Mouse (Mus musculus) MEL (cell line): Measurements from ENCODE around the gene Wnt6. TPM values are rescaled to one million over a fixed set of nuclear protein-coding genes. Genes with fewer than 3 reads are reported as not detected.
A peak's percentile ranks its signal among the peaks of the same experiment; 100 is the strongest.

Experiments used
- DNase-seq: peaks from one replicate; pipeline ENCODE4 v3.0.0; 2011; ENCODE audit warnings: low read depth, low spot score
- H3K27ac ChIP-seq: 2 replicates; pipeline ENCODE4 v1.5.1; 2012; ENCODE audit warnings: low read depth, mild to moderate bottlenecking, control low read depth, low read length, moderate library complexity; ENCODE audit not compliant: control insufficient read depth
- H3K27me3 ChIP-seq, 2 experiments: fragments of 150-350 bp in 1 of 2; sonication (generic) in 1 of 2; 2 replicates each; pipeline ENCODE4 v1.6.1; 2012; ENCODE audit warnings: low read length in 2 of 2, mild to moderate bottlenecking in 2 of 2, improper control_type of control experiment in 1 of 2, moderate library complexity in 1 of 2; ENCODE audit not compliant: insufficient read depth in 2 of 2, control insufficient read depth in 1 of 2
- H3K36me3 ChIP-seq, 2 experiments: 2 replicates each; pipeline ENCODE4 v1.6.1; 2012 to 2014; ENCODE audit warnings: low read length in 2 of 2, improper control_type of control experiment in 1 of 2, inconsistent platforms in 1 of 2, mild to moderate bottlenecking in 1 of 2; ENCODE audit not compliant: insufficient read depth in 2 of 2, control insufficient read depth in 1 of 2
- H3K4me1 ChIP-seq, 2 experiments: fragments of 150-350 bp in 1 of 2; sonication (generic) in 1 of 2; 2 replicates each; pipeline ENCODE4 v1.6.1; 2012; ENCODE audit warnings: low read length in 2 of 2, improper control_type of control experiment in 1 of 2, mild to moderate bottlenecking in 1 of 2; ENCODE audit not compliant: insufficient read depth in 2 of 2, control insufficient read depth in 1 of 2
- H3K4me3 ChIP-seq, 2 experiments: fragments of 150-350 bp in 1 of 2; sonication (generic) in 1 of 2; 2 replicates each; pipeline ENCODE4 v1.5.1; 2012; ENCODE audit warnings: low read depth in 2 of 2, low read length in 2 of 2, mild to moderate bottlenecking in 2 of 2, moderate library complexity in 2 of 2, control low read depth in 1 of 2, improper control_type of control experiment in 1 of 2; ENCODE audit not compliant: control insufficient read depth in 1 of 2, insufficient read depth in 1 of 2
- H3K79me2 ChIP-seq: 2 replicates; pipeline ENCODE4 v1.6.1; 2012; ENCODE audit warnings: mild to moderate bottlenecking, low read length, moderate library complexity; ENCODE audit not compliant: control insufficient read depth, poor library complexity, insufficient read depth
- H3K9ac ChIP-seq: 2 replicates; pipeline ENCODE4 v1.6.1; 2012; ENCODE audit warnings: low read depth, mild to moderate bottlenecking, control low read depth, low read length, moderate library complexity; ENCODE audit not compliant: control insufficient read depth, poor library complexity, severe bottlenecking
- H3K9me3 ChIP-seq: fragments of 150-350 bp; sonication (generic); replicated peaks from 2 replicates; pipeline ENCODE4 v1.6.1; 2012; ENCODE audit warnings: mild to moderate bottlenecking, low read length, improper control_type of control experiment, moderate library complexity; ENCODE audit not compliant: insufficient read depth
- BHLHE40 ChIP-seq: IDR thresholded peaks from 2 replicates; pipeline ENCODE4 v1.6.1; 2012; ENCODE audit warnings: low read depth, mild to moderate bottlenecking, inconsistent platforms, low read length, improper control_type of control experiment, borderline replicate concordance
- CHD1 ChIP-seq: IDR thresholded peaks from 2 replicates; pipeline ENCODE4 v1.6.1; 2012; ENCODE audit warnings: low read depth, mild to moderate bottlenecking, inconsistent platforms, low read length, improper control_type of control experiment
- CHD2 ChIP-seq: IDR thresholded peaks from 2 replicates; pipeline ENCODE4 v1.6.1; 2011; ENCODE audit warnings: low read length, improper control_type of control experiment
- CTCF ChIP-seq, 3 experiments: IDR thresholded peaks in 2 of 3; conservative IDR thresholded peaks in 1 of 3; 2 replicates each; pipeline ENCODE4 v1.5.1; 2011 to 2012; ENCODE audit warnings: low read length in 3 of 3, low read depth in 2 of 3, mild to moderate bottlenecking in 2 of 3, improper control_type of control experiment in 1 of 3, inconsistent platforms in 1 of 3, mixed read lengths in 1 of 3, moderate library complexity in 1 of 3; ENCODE audit not compliant: control insufficient read depth in 1 of 3, insufficient read depth in 1 of 3, poor library complexity in 1 of 3, severe bottlenecking in 1 of 3
- ELF1 ChIP-seq: IDR thresholded peaks from 2 replicates; pipeline ENCODE4 v1.6.1; 2014; ENCODE audit warnings: low read depth, mild to moderate bottlenecking, inconsistent platforms, low read length, improper control_type of control experiment, moderate library complexity
- ETS1 ChIP-seq: IDR thresholded peaks from 2 replicates; pipeline ENCODE4 v1.6.1; 2012; ENCODE audit warnings: low read depth, mild to moderate bottlenecking, inconsistent platforms, low read length, improper control_type of control experiment, moderate library complexity
- GABPA ChIP-seq: IDR thresholded peaks from 2 replicates; pipeline ENCODE4 v1.6.1; 2012; ENCODE audit warnings: low read depth, mild to moderate bottlenecking, inconsistent platforms, low read length, improper control_type of control experiment, moderate library complexity
- HCFC1 ChIP-seq: IDR thresholded peaks from 2 replicates; pipeline ENCODE4 v1.6.1; 2012; ENCODE audit warnings: low read depth, mild to moderate bottlenecking, inconsistent platforms, low read length, improper control_type of control experiment, moderate library complexity
- JUND ChIP-seq: IDR thresholded peaks from 2 replicates; pipeline ENCODE4 v1.6.1; 2011; ENCODE audit warnings: low read depth, mild to moderate bottlenecking, improper control_type of control experiment, low read length
- MAFK ChIP-seq: IDR thresholded peaks from 2 replicates; pipeline ENCODE4 v1.6.1; 2011; ENCODE audit warnings: low read depth, mild to moderate bottlenecking, low read length, improper control_type of control experiment, borderline replicate concordance
- MAX ChIP-seq: IDR thresholded peaks from 2 replicates; pipeline ENCODE4 v1.6.1; 2011; ENCODE audit warnings: low read length, improper control_type of control experiment
- MAZ ChIP-seq: IDR thresholded peaks from 2 replicates; pipeline ENCODE4 v1.6.1; 2012; ENCODE audit warnings: low read depth, mild to moderate bottlenecking, inconsistent platforms, low read length, improper control_type of control experiment
- MYC ChIP-seq: IDR thresholded peaks from 2 replicates; pipeline ENCODE4 v1.6.1; 2011; ENCODE audit warnings: low read depth, mild to moderate bottlenecking, low read length, improper control_type of control experiment, moderate library complexity
- NELFE ChIP-seq: IDR thresholded peaks from 2 replicates; pipeline ENCODE4 v1.6.1; 2011; ENCODE audit warnings: low read depth, low read length, improper control_type of control experiment
- POLR2A ChIP-seq, 2 experiments: IDR thresholded peaks; 2 replicates each; pipeline ENCODE4 v1.6.1; 2011 to 2012; ENCODE audit warnings: low read length in 2 of 2, mild to moderate bottlenecking in 2 of 2, control low read depth in 1 of 2, improper control_type of control experiment in 1 of 2, low read depth in 1 of 2, moderate library complexity in 1 of 2; ENCODE audit not compliant: control insufficient read depth in 1 of 2, insufficient read depth in 1 of 2, poor library complexity in 1 of 2
- POLR2AphosphoS2 ChIP-seq: IDR thresholded peaks from 2 replicates; pipeline ENCODE4 v1.6.1; 2011; ENCODE audit warnings: low read length, improper control_type of control experiment
- POLR2AphosphoS5 ChIP-seq: IDR thresholded peaks from 2 replicates; pipeline ENCODE4 v1.6.1; 2012; ENCODE audit warnings: low read depth, borderline replicate concordance, mild to moderate bottlenecking, inconsistent platforms, low read length, moderate library complexity, mixed read lengths
- RAD21 ChIP-seq: IDR thresholded peaks from 2 replicates; pipeline ENCODE4 v1.6.1; 2011; ENCODE audit warnings: mild to moderate bottlenecking, low read depth, low read length, improper control_type of control experiment
- RCOR1 ChIP-seq: IDR thresholded peaks from 2 replicates; pipeline ENCODE4 v1.6.1; 2012; ENCODE audit warnings: low read depth, mild to moderate bottlenecking, inconsistent platforms, low read length, improper control_type of control experiment
- SIN3A ChIP-seq: IDR thresholded peaks from 2 replicates; pipeline ENCODE4 v1.6.1; 2012; ENCODE audit warnings: low read length, improper control_type of control experiment, inconsistent platforms
- TBP ChIP-seq: IDR thresholded peaks from 2 replicates; pipeline ENCODE4 v1.8.0; 2011; ENCODE audit warnings: low read depth, low read length, improper control_type of control experiment
- TCF12 ChIP-seq: IDR thresholded peaks from 2 replicates; pipeline ENCODE4 v1.6.1; 2014; ENCODE audit warnings: low read depth, mild to moderate bottlenecking, inconsistent platforms, low read length, improper control_type of control experiment, moderate library complexity
- UBTF ChIP-seq: IDR thresholded peaks from 2 replicates; pipeline ENCODE4 v1.6.1; 2012; ENCODE audit warnings: low read depth, mild to moderate bottlenecking, inconsistent platforms, low read length, improper control_type of control experiment, moderate library complexity, borderline replicate concordance; ENCODE audit not compliant: insufficient read depth
- USF1 ChIP-seq: IDR thresholded peaks from 2 replicates; pipeline ENCODE4 v1.6.1; 2014; ENCODE audit warnings: low read depth, mild to moderate bottlenecking, inconsistent platforms, low read length, improper control_type of control experiment, moderate library complexity
- ZKSCAN1 ChIP-seq: IDR thresholded peaks from 2 replicates; pipeline ENCODE4 v1.6.1; 2012; ENCODE audit warnings: low read depth, mild to moderate bottlenecking, inconsistent platforms, low read length, improper control_type of control experiment, moderate library complexity
- ZMIZ1 ChIP-seq: IDR thresholded peaks from 2 replicates; pipeline ENCODE4 v1.6.1; 2012; ENCODE audit warnings: low read depth, mild to moderate bottlenecking, inconsistent platforms, low read length, improper control_type of control experiment, moderate library complexity
- ZNF384 ChIP-seq: IDR thresholded peaks from 2 replicates; pipeline ENCODE4 v1.6.1; 2012; ENCODE audit warnings: low read depth, mild to moderate bottlenecking, inconsistent platforms, low read length, improper control_type of control experiment
- polyA plus RNA-seq, 2 experiments: library from polyadenylated mRNA; stranded (reverse) in 1 of 2; unstranded in 1 of 2; fragments of >175 nt in 1 of 2; fragments of >200 nt in 1 of 2; gene quantifications; 2 replicates each; pipeline versions ENCODE4 v1.2.1 to v1.2.4; 2012; ENCODE audit warnings: low replicate concordance in 2 of 2, low read depth in 1 of 2; ENCODE audit not compliant: insufficient read length in 2 of 2, insufficient read depth in 1 of 2, missing spikeins in 1 of 2
- total RNA-seq: library from RNA; depleted of rRNA; stranded (reverse); fragments of 300-350 nt; gene quantifications from 2 replicates; pipeline ENCODE4 v1.2.3, GENCODE M21; 2012

The Wnt6 gene
- total and polyA plus RNA-seq, 3 experiments = not detected

DNA sequence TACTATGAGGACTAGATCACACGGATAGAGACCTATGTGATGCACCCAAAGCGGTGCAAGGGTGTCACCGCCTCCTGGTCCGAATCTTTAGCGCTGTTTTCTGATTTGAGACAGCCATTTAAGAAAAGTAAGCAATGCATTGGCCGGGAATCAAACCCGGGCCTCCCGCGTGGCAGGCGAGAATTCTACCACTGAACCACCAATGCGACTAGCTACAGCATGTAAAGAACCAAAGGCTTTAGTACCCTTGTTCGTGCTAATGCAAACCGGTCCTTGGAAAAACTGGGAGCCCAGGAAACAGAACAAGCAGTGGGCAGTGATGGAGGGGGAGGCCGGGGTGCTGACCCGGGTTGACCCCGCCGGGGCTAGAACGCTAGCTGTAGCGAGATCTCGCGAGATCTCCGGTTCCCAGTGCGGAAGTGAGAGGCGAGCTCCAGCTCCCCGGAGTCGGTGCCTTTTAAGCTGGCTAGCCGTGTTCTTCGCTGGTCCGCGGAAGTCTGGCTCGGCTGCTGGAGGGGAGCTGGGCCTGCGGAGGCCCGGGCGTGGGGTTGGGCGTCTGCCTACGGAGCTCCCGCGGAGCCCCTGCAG, 45.0 kb downstream of the Wnt6 start:
- DNase-seq = peak; percentile 94
- Histone ChIP-seq H3K4me3 (peak overlapping the region; percentile 78 to 99), H3K4me1 (peaks cover 0 to 7% of the 10 kb centered on the region in 2 experiments; a peak in 2 of 4 replicates), H3K9ac (peak overlapping the region; percentile 100), H3K9me3 (no peaks in the 10 kb centered on the region), H3K27me3 (0 out of 4 replicates have a peak, but pooled peaks cover 0 to 1% of the 10 kb centered on the region in 2 experiments), H3K36me3 (peaks cover 0 to 12% of the 10 kb centered on the region in 2 experiments; a peak in 2 of 4 replicates), H3K27ac (peak overlapping the region; percentile 91), H3K79me2 (peaks cover 5% of the 10 kb centered on the region; the same call in 1 of the 2 replicates)
- TF ChIP-seq CHD2 = peak; percentile 94
- no peak for TF ChIP-seq MAZ
- peak; percentile 94 for TF ChIP-seq ELF1
- TF ChIP-seq ZMIZ1 = peak; percentile 92
- TF ChIP-seq POLR2A (IDR thresholded peaks at IDR 0.05; ENCODE audit: control insufficient read depth in 1 of 2, insufficient read depth in 1 of 2, low read depth in 1 of 2, low read length in 2 of 2, poor library complexity in 1 of 2) = peak; percentile 89 to 98
- peak; percentile 71; the same call in 1 of the 2 replicates for TF ChIP-seq MAFK
- TF ChIP-seq CTCF (IDR thresholded peaks at IDR 0.05 in 2 of 3, conservative IDR thresholded peaks at IDR 0.05 in 1 of 3; ENCODE audit: control insufficient read depth in 1 of 3, insufficient read depth in 1 of 3, low read depth in 2 of 3, low read length in 3 of 3, poor library complexity in 1 of 3, severe bottlenecking in 1 of 3) = no peak
- no peak for TF ChIP-seq USF1
- peak; percentile 96; the same call in 1 of the 2 replicates for TF ChIP-seq UBTF
- TF ChIP-seq SIN3A = peak; percentile 79; the same call in 1 of the 2 replicates
- no peak for TF ChIP-seq MAX
- peak; percentile 99 for TF ChIP-seq TBP
- TF ChIP-seq ETS1 = 0 out of 2 replicates have a peak, but pooled peaks have one; percentile 4
- TF ChIP-seq MYC = peak; percentile 66; the same call in 1 of the 2 replicates
- TF ChIP-seq TCF12 = peak; percentile 45
- peak; percentile 88 for TF ChIP-seq POLR2AphosphoS2
- peak; percentile 96 for TF ChIP-seq NELFE
- TF ChIP-seq HCFC1 = peak; percentile 79

DNA sequence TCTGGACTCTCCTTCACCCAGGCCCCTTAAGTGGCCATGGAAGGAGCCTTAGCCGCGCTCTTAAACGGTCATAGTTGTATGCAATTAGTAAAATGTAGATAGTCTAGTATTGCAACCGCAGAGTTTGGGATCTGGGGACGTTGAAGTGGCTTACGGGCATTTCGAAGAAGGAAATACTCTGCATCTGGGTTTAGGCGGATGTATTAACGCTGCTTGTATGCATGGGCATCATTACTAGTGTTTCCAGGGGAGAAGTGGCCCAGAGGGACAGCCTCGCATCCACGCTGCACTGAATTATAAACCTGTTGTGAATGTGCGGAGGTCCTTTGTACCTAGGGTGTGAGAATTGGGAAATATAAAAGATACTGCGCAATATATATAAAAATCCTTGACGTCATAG, 45.5 kb downstream of the Wnt6 start:
- DNase-seq = no peak
- peak overlapping the region; percentile 78 to 99 for H3K4me3 ChIP-seq
- TF ChIP-seq ZKSCAN1 = no peak
- TF ChIP-seq ZNF384 = no peak
- TF ChIP-seq ETS1 = 0 out of 2 replicates have a peak, but pooled peaks have one; percentile 17
- TF ChIP-seq MAFK = no peak
- TF ChIP-seq POLR2AphosphoS5 = no peak
- TF ChIP-seq MYC = 0 out of 2 replicates have a peak, but pooled peaks have one; percentile 7
- no peak for TF ChIP-seq BHLHE40
- TF ChIP-seq MAX = 0 out of 2 replicates have a peak, but pooled peaks have one; percentile 35
- no peak for TF ChIP-seq NELFE
- TF ChIP-seq RCOR1 = no peak
- TF ChIP-seq CHD1 = 0 out of 2 replicates have a peak, but pooled peaks have one; percentile 21
- no peak for TF ChIP-seq RAD21
- no peak; the same call in 1 of the 2 replicates for TF ChIP-seq SIN3A
- TF ChIP-seq JUND = 0 out of 2 replicates have a peak, but pooled peaks have one; percentile 8
- TF ChIP-seq GABPA = no peak
- no peak for TF ChIP-seq CHD2
- TF ChIP-seq, all 39 proteins: peak for 5
- Histone ChIP-seq H3K4me1 (peaks cover 0 to 7% of the 10 kb centered on the region in 2 experiments; a peak in 2 of 4 replicates), H3K27ac (peak overlapping the region; percentile 91), H3K9ac (peak overlapping the region; percentile 100), H3K9me3 (no peaks in the 10 kb centered on the region), H3K27me3 (no peaks in the 10 kb centered on the region), H3K36me3 (peaks cover 0 to 12% of the 10 kb centered on the region in 2 experiments; a peak in 2 of 4 replicates), H3K79me2 (peaks cover 5% of the 10 kb centered on the region; the same call in 1 of the 2 replicates)
